Mouse (Mus musculus) ES-E14 (cell line): Measurements from ENCODE around the gene Itga2b. TPM values are rescaled to one million over a fixed set of nuclear protein-coding genes. Genes with fewer than 3 reads are reported as not detected.

Experiments
- DNase-seq: peaks from one replicate; pipeline ENCODE4 v3.0.0-alpha.2; 2013; ENCODE audit warnings: low read depth, low spot score
- H3K27ac ChIP-seq: 2 replicates; pipeline ENCODE4 v1.5.1; 2012; ENCODE audit warnings: low read depth, mild to moderate bottlenecking, low read length, moderate library complexity, mixed read lengths; ENCODE audit not compliant: poor library complexity, insufficient read depth, severe bottlenecking
- H3K36me3 ChIP-seq: 2 replicates; pipeline ENCODE4 v1.6.1; 2012; ENCODE audit warnings: mild to moderate bottlenecking, low read length, moderate library complexity, mixed read lengths; ENCODE audit not compliant: control insufficient read depth, poor library complexity, insufficient read depth, severe bottlenecking
- H3K4me1 ChIP-seq, 2 experiments: fragments of 150-350 bp in 1 of 2; sonication (generic) in 1 of 2; 2 replicates each; pipeline ENCODE4 v1.6.1; 2012; ENCODE audit warnings: low read length in 2 of 2, mild to moderate bottlenecking in 1 of 2, mixed read lengths in 1 of 2; ENCODE audit not compliant: control insufficient read depth in 2 of 2, insufficient read depth in 2 of 2, poor library complexity in 1 of 2
- H3K4me3 ChIP-seq, 2 experiments: fragments of 150-350 bp in 1 of 2; sonication (generic) in 1 of 2; 2 replicates each; pipeline ENCODE4 v1.5.1; 2012; ENCODE audit warnings: low read length in 2 of 2, low read depth in 1 of 2, mild to moderate bottlenecking in 1 of 2, mixed read lengths in 1 of 2; ENCODE audit not compliant: insufficient read depth in 1 of 2, poor library complexity in 1 of 2, severe bottlenecking in 1 of 2
- H3K9ac ChIP-seq: 2 replicates; pipeline ENCODE4 v1.6.1; 2012; ENCODE audit warnings: low read depth, mild to moderate bottlenecking, low read length, mixed read lengths; ENCODE audit not compliant: poor library complexity, insufficient read depth, severe bottlenecking
- H3K9me3 ChIP-seq: fragments of 150-350 bp; sonication (generic); 2 replicates; pipeline ENCODE4 v1.6.1; 2012; ENCODE audit warnings: low read depth, mild to moderate bottlenecking, low read length; ENCODE audit not compliant: control insufficient read depth, insufficient read depth
- CHD2 ChIP-seq: IDR thresholded peaks from 2 replicates; pipeline ENCODE4 v1.6.1; 2014; ENCODE audit warnings: mild to moderate bottlenecking, low read depth, low read length, inconsistent platforms
- HCFC1 ChIP-seq: IDR thresholded peaks from 2 replicates; pipeline ENCODE4 v1.6.1; 2012; ENCODE audit warnings: low read length, inconsistent platforms, borderline replicate concordance; ENCODE audit not compliant: insufficient read depth
- MAFK ChIP-seq: IDR thresholded peaks from 2 replicates; pipeline ENCODE4 v1.6.1; 2014; ENCODE audit warnings: mild to moderate bottlenecking, low read depth, low read length, inconsistent platforms; ENCODE audit not compliant: insufficient read depth
- ZC3H11A ChIP-seq: IDR thresholded peaks from 2 replicates; pipeline ENCODE4 v1.6.1; 2012; ENCODE audit warnings: low read depth, mild to moderate bottlenecking, inconsistent platforms, low read length, borderline replicate concordance
- ZNF384 ChIP-seq: IDR thresholded peaks from 2 replicates; pipeline ENCODE4 v1.6.1; 2012; ENCODE audit warnings: low read depth, low read length, inconsistent platforms
- in situ Hi-C, 2 experiments: fragments of 600-800 bp; cut with MboI; formaldehyde crosslinking; loops; one replicate each; pipeline ENCODE4 v1.15.1; 2025; ENCODE audit warnings: low sequenced_read_pairs in 2 of 2, inconsistent platforms in 1 of 2; ENCODE audit not compliant: unreplicated experiment in 2 of 2
- total RNA-seq: library from RNA; depleted of rRNA; stranded (reverse); fragments of 300-350 nt; gene quantifications from 2 replicates; pipeline ENCODE4 v1.2.3, GENCODE M21; 2012

Itga2b gene
- total RNA-seq, 1 experiment: 6.6 TPM

- no peak for DNase-seq
- peak overlapping the region; percentile 61 to 70 for H3K4me3 ChIP-seq
- in situ Hi-C loops: no loop called here
- peak overlapping the region; percentile 89 for H3K27ac ChIP-seq
- H3K4me1 ChIP-seq: peaks cover 0 to 13% of the 10 kb centered on the region in 2 experiments; a peak in 2 of 4 replicates
- no peaks in the 10 kb centered on the region for H3K9me3 ChIP-seq
- H3K36me3 ChIP-seq: peaks cover 18% of the 10 kb centered on the region
- peak; percentile 50; the same call in 1 of the 2 replicates for TF ChIP-seq ZNF384
- TF ChIP-seq CHD2: no peak
- H3K9ac ChIP-seq: peak overlapping the region; percentile 87
These were observed 60.8 kb downstream of the Itga2b start for GRCm38 (mm10) chr11:102408888-102409794.

- Histone ChIP-seq H3K9me3 (no peaks in the 10 kb centered on the region), H3K27ac (peak overlapping the region; percentile 92), H3K36me3 (peaks cover 25% of the 10 kb centered on the region), H3K4me3 (peak overlapping the region; percentile 75 to 94), H3K4me1 (peaks cover 0 to 13% of the 10 kb centered on the region in 2 experiments; a peak in 2 of 4 replicates), H3K9ac (peak overlapping the region; percentile 87)
- no peak for TF ChIP-seq CHD2
- peak; percentile 42; the same call in 1 of the 2 replicates for TF ChIP-seq HCFC1
- DNase-seq: peak; percentile 99
- in situ Hi-C loops: no loop called here
These were observed 61.5 kb downstream of the Itga2b start for GRCm38 (mm10) chr11:102408344-102408876.

- TF ChIP-seq ZNF384: no peak
- TF ChIP-seq MAFK: no peak
- no peak for TF ChIP-seq ZC3H11A
- TF ChIP-seq HCFC1: no peak
- TF ChIP-seq CHD2: no peak
- no peaks in the 10 kb centered on the region for H3K9me3 ChIP-seq
- H3K27ac ChIP-seq: peak within 1 kb of the TSS; percentile 92
- H3K4me1 ChIP-seq: peaks cover 0 to 13% of the 10 kb centered on the region in 2 experiments; a peak in 2 of 4 replicates
- H3K9ac ChIP-seq: peak within 1 kb of the TSS; percentile 87
- in situ Hi-C loops: no loop called here
- no peak for DNase-seq
- H3K36me3 ChIP-seq: peaks cover 31% of the 10 kb centered on the region
- H3K4me3 ChIP-seq: peak within 1 kb of the TSS; percentile 75 to 94
These were observed 62.1 kb downstream of the Itga2b start, which contains the start of gene Slc25a39 for GRCm38 (mm10) chr11:102407834-102408215. TSS of gene Slc25a39 (minus strand) at chr11:102407946.

GRCm38 (mm10) chr11:102406900-102407833, 62.8 kb downstream of the Itga2b start:
- H3K27ac ChIP-seq: peak overlapping the region; percentile 92
- H3K4me1 ChIP-seq: peaks cover 0 to 13% of the 10 kb centered on the region in 2 experiments; a peak in 2 of 4 replicates
- peaks cover 37% of the 10 kb centered on the region for H3K36me3 ChIP-seq
- in situ Hi-C loops: no loop called here
- peak; percentile 71 for DNase-seq
- H3K4me3 ChIP-seq: peak overlapping the region; percentile 75 to 94
- H3K9me3 ChIP-seq: no peaks in the 10 kb centered on the region
- H3K9ac ChIP-seq: peak overlapping the region; percentile 86
- TF ChIP-seq ZC3H11A: no peak
- no peak for TF ChIP-seq CHD2
- no peak for TF ChIP-seq MAFK
